Mouse (Mus musculus) retina, adult 2 months (tissue): ENCODE data around the gene Ypel4.

ENCODE experiments used
- DNase-seq: peaks from one replicate; pipeline ENCODE4 v3.0.0-alpha.2; 2012; ENCODE audit warnings: low read depth, low spot score

The Ypel4 gene

GRCm38 (mm10) chr2:84733579-84734300, at the start of gene Ypel4:
TSS of gene Ypel4 (plus strand) at chr2:84734058.
- DNase-seq, result no peak

GRCm38 (mm10) chr2:84688080-84688844, 45.6 kb upstream of the Ypel4 start:
- no peak for DNase-seq

- no peak for DNase-seq
Observed at GRCm38 (mm10) chr2:84690050-84690449, 43.8 kb upstream of the Ypel4 start.

GRCm38 (mm10) chr2:84695007-84695695, 38.7 kb upstream of the Ypel4 start:
- DNase-seq, result no peak

GRCm38 (mm10) chr2:84703497-84703896, 30.4 kb upstream of the Ypel4 start:
- peak; percentile 58 for DNase-seq

- no peak for DNase-seq
Observed at GRCm38 (mm10) chr2:84704329-84704728, 29.5 kb upstream of the Ypel4 start.

- no peak for DNase-seq
Observed at GRCm38 (mm10) chr2:84705295-84705694, 28.6 kb upstream of the Ypel4 start.

GRCm38 (mm10) chr2:84707523-84707922, 26.3 kb upstream of the Ypel4 start:
- DNase-seq, result no peak

- DNase-seq, result no peak
Observed at GRCm38 (mm10) chr2:84711898-84712297, 22.0 kb upstream of the Ypel4 start.

- no peak for DNase-seq
Observed at GRCm38 (mm10) chr2:84714422-84714810, 19.4 kb upstream of the Ypel4 start.

GRCm38 (mm10) chr2:84714811-84715561, 18.9 kb upstream of the Ypel4 start, which contains the start of gene Zdhhc5:
TSS of gene Zdhhc5 (minus strand) at chr2:84715180.
- DNase-seq, result peak; percentile 97

- DNase-seq, result peak; percentile 93
Observed at GRCm38 (mm10) chr2:84715562-84716361, 18.1 kb upstream of the Ypel4 start.

GRCm38 (mm10) chr2:84716423-84717355, 17.2 kb upstream of the Ypel4 start:
- no peak for DNase-seq

- no peak for DNase-seq
Observed at GRCm38 (mm10) chr2:84717357-84717756, 16.5 kb upstream of the Ypel4 start.

GRCm38 (mm10) chr2:84720718-84721117, 13.1 kb upstream of the Ypel4 start:
- no peak for DNase-seq

GRCm38 (mm10) chr2:84721182-84721581, 12.7 kb upstream of the Ypel4 start:
- DNase-seq, result no peak

GRCm38 (mm10) chr2:84723856-84724255, 10.0 kb upstream of the Ypel4 start:
- DNase-seq, result no peak

GRCm38 (mm10) chr2:84725770-84726169, 8.1 kb upstream of the Ypel4 start:
- no peak for DNase-seq

- no peak for DNase-seq
Observed at GRCm38 (mm10) chr2:84726716-84727115, 7.1 kb upstream of the Ypel4 start.
